Comparison of ENCODE assay signal across 13 mouse cellular contexts in the genomic region with DNA sequence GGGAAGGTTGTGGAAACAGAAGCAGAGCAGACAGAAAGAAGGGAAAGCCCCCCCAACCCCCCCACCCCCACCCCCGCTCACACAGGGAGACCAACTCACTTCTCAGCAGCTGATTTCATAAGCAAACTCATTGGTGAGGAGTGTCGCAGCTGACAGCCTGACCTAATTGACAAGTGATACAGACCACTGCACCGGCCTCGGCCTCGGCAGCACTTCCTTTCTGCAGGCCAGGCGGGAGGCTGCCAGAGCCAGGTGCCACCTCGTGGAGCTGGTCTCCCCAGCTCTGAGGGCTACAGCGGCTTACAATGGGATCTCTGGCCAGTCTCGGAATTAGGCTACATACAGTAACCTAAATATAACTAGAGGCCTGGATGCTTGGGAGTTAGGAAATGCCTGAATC.
DNase-seq lines count a peak whose midpoint lies in the region; ATAC-seq lines count a peak whose summit lies in the region.
"Had no signal": no experiment of that assay in that cellular context is flagged by ENCODE, and none has a peak within 500 bp of the region (broad histone marks: within the 10 kb centered on the region; RNA-seq: fewer than 3 reads in every experiment).

No protein-coding gene starts in this region.

- peaks cover 16 to 30% of the 10 kb centered on the region in 2 experiments for H3K4me1 ChIP-seq in heart, embryonic 14.5 days (ENCODE audit: control insufficient read depth in 2 of 2, insufficient read depth in 2 of 2, low read length in 2 of 2)
- peaks cover 4% of the 10 kb centered on the region; the same call in 1 of the 2 replicates for H3K4me1 ChIP-seq in midbrain, embryonic 11.5 days (ENCODE audit: control insufficient read depth, insufficient read depth, low read length)

- DNase-seq in heart, adult 18-20 months = no peak
- DNase-seq in A20 (ENCODE audit: low read depth, low spot score) = peak; percentile 50
- peak; percentile 61 for DNase-seq in Muller cell, postnatal 12 days (ENCODE audit: inconsistent ontology term)
- DNase-seq in midbrain, embryonic 11.5 days (ENCODE audit: low spot score, missing footprints) = no peak
- no peak for DNase-seq in gastrocnemius, adult 8-10 months (ENCODE audit: low spot score in 2 of 2)
- no peak for DNase-seq in gastrocnemius, postnatal 36 days
- DNase-seq: adrenal gland, adult 8-10 months; cerebellum, postnatal 36 days; kidney, adult 18-20 months had no signal

- H3K27me3 ChIP-seq in heart, embryonic 14.5 days (ENCODE audit: control insufficient read depth, insufficient read depth, low read length) = no peaks in the 10 kb centered on the region
- H3K27me3 ChIP-seq in midbrain, embryonic 11.5 days (ENCODE audit: control insufficient read depth, insufficient read depth, low read length) = no peaks in the 10 kb centered on the region
- H3K27me3 ChIP-seq: embryonic facial prominence, embryonic 13.5 days; limb, embryonic 15.5 days had no signal

- H3K9me3 ChIP-seq in heart, embryonic 14.5 days (ENCODE audit: control insufficient read depth, low read length) = 0 out of 2 replicates have a peak, but pooled peaks cover 3% of the 10 kb centered on the region
- peaks cover 3% of the 10 kb centered on the region; the same call in 1 of the 2 replicates for H3K9me3 ChIP-seq in midbrain, embryonic 11.5 days (ENCODE audit: control insufficient read depth, low read length)
- H3K9me3 ChIP-seq: embryonic facial prominence, embryonic 13.5 days; limb, embryonic 15.5 days had no signal

- peak overlapping the region; percentile 25; the same call in 1 of the 2 replicates for H3K9ac ChIP-seq in heart, embryonic 14.5 days (ENCODE audit: low read length)
- no peak overlapping the region for H3K9ac ChIP-seq in midbrain, embryonic 11.5 days (ENCODE audit: low read length)
- H3K9ac ChIP-seq: limb, embryonic 15.5 days; lung, embryonic 14.5 days had no signal

- no peak overlapping the region for H3K27ac ChIP-seq in heart, embryonic 14.5 days (replicated peaks in 1 of 2; ENCODE audit: control insufficient read depth in 1 of 2, insufficient read depth in 1 of 2, low read depth in 2 of 2, low read length in 2 of 2)
- H3K27ac ChIP-seq in midbrain, embryonic 11.5 days (ENCODE audit: low read depth, low read length) = no peak overlapping the region

- H3K4me3 ChIP-seq in heart, embryonic 14.5 days (ENCODE audit: control insufficient read depth in 1 of 2, insufficient read depth in 1 of 2, low read depth in 1 of 2, low read length in 2 of 2) = no peak overlapping the region
- H3K4me3 ChIP-seq in midbrain, embryonic 11.5 days (ENCODE audit: low read depth, low read length) = no peak overlapping the region
- H3K4me3 ChIP-seq: embryonic facial prominence, embryonic 13.5 days; limb, embryonic 15.5 days had no signal

- intact Hi-C loops in gastrocnemius, postnatal 36 days (cut with DNase I) = no loop called here

- ATAC-seq in heart, embryonic 14.5 days (ENCODE audit: insufficient number of reproducible peaks, insufficient read depth, low FRiP score, low read depth) = no peak
- ATAC-seq in midbrain, embryonic 11.5 days (ENCODE audit: low FRiP score) = peak; percentile 54; the same call in 1 of the 2 replicates

- H3K4me2 ChIP-seq in heart, embryonic 14.5 days (ENCODE audit: low read length) = peak overlapping the region; percentile 42; the same call in 1 of the 2 replicates
- H3K4me2 ChIP-seq in midbrain, embryonic 11.5 days = no peak overlapping the region
- H3K4me2 ChIP-seq: embryonic facial prominence, embryonic 13.5 days; limb, embryonic 15.5 days; lung, embryonic 14.5 days had no signal

- 12% methylated on average over 9 of the region's 9 CpGs for WGBS in heart, embryonic 14.5 days
- 37% methylated on average over 9 of the region's 9 CpGs for WGBS in midbrain, embryonic 11.5 days

- H3K36me3 ChIP-seq in heart, embryonic 14.5 days (ENCODE audit: control insufficient read depth, insufficient read depth, low read length) = no peaks in the 10 kb centered on the region
- no peaks in the 10 kb centered on the region for H3K36me3 ChIP-seq in midbrain, embryonic 11.5 days (ENCODE audit: control insufficient read depth, insufficient read depth, low read length)
- H3K36me3 ChIP-seq: embryonic facial prominence, embryonic 13.5 days; limb, embryonic 15.5 days had no signal

Comparison
In these comparisons a context has a peak if more than half of its experiments do, and no peak if none do; other contexts are left out.
1. DNase-seq: peak in A20 (single experiment) and Muller cell, postnatal 12 days (single experiment); none in heart, adult 18-20 months (0 of 2), midbrain, embryonic 11.5 days (single experiment), gastrocnemius, adult 8-10 months (0 of 2) and gastrocnemius, postnatal 36 days (0 of 2).